Mouse (Mus musculus) retina, postnatal 7 days (tissue): ENCODE results near the gene Arhgap5.

Experiments
- DNase-seq: peaks from one replicate; pipeline ENCODE4 v3.0.0-alpha.2; 2012; ENCODE audit warnings: low read depth, low spot score

Gene Arhgap5

DNA sequence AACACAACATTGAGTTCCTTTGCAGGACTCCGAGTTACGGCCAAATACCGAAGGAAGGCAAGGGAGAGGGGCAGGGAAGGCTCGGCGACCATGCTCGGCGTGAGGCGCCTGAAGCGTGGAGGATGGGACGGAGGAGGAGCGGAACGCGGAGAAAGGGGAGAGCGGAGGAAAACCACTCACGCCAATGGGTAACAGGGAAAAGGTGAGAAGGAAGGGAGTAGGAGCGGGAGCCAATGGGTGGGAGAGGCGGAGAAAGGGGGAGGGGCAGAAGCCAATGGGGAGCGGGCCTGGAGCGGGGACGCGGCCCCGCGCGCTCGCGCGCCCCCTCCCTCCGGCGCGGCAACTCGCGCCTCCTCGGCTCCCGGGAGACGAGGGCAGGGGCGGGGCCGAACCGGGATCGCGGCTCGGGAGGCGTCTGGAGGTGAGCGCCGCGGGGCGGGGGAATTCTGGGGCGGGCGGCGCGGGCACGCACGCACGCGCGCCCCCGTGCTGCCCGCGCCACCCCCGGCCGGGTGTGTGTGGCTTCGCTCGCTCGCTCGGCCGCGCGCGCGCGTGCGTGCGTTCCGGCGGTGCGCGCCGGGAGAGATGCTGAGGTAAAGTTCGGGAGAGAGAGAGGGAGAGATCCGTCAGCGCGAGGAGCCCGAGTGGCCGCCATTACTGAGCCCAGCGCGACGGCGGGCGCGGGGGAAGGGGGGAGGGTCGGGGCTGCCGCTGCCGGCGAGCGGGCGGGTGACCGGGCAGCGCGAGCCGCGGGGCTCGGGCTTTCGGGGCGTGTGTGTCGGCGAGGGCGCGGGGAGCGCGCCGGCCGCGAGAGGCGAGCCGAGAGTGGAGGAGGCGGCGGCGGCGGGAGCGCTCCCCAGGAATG, at the start of gene Arhgap5:
Arhgap5 (plus strand) TSS at position 517 of the 865 bp plus-strand sequence.
- DNase-seq, result peak; percentile 95

- no peak for DNase-seq
These were observed 39.2 kb upstream of the Arhgap5 start for GRCm38 (mm10) chr12:52464593-52464992.

- DNase-seq, result no peak
These were observed 32.2 kb upstream of the Arhgap5 start for GRCm38 (mm10) chr12:52471621-52472020.

DNA sequence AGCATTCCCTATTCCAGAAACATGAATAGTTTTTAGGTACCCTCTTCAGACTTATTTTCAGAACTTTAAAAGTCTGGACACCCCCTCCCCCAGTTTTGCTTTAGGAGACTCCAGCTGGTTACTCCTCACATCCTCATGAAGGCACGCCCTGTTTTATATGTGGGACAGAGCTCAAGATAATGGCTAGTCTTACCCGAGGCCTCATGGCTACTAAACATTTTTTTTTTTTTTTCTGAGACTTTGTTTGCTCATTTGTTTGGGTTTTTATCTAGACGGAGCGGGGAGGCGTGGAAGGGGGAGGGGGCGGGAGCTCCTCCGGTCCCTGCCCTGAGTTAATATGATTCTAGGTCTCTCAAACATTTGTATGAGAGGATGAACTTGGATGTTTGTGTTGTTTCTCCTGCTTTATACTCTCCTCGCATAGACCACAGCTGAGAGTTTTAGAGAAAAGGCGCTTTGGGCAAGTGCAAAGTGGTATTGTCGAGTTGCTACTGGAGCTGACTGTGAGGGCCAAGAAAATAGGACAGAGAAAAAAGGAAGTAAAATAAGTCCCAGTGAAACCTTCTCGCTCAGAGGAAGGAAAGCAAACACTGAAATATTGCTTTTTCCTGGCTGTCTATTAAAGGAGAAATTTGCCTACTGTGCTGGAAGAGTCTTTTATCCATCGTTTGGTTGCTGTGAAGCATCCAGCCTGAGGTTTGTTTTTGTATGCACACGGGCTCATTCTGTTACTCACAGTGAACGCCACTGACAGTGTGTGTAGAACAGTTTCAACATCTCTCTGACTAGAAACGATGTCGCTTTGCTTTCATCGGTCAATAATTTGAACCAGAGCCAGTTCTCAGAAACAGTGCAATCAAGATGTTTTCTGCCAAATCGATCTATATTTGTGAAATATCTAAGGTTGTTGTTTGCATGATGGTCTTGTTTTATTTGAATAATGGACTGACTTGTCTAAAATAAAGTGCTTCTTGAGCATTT, 29.5 kb upstream of the Arhgap5 start:
- no peak for DNase-seq

DNA sequence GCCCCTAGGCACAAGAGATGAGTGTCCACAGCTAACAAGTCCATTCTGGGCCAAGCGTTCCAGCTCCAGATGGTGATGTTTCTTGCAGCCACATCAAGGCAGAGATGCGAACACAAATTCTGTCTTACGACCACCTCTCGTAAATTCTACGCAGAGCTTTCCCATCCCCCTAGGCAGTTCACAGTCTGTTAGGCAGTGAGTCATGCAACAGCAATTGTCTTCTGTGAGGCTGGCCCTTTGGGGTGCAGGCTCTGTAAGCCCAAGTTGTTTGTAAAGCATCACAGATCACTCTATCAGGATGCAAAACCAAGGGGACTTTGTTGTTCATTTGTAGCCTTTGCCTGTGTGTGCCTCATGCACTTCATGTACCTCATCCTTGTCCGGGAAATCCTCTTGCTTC, 27.7 kb upstream of the Arhgap5 start:
- no peak for DNase-seq

DNA sequence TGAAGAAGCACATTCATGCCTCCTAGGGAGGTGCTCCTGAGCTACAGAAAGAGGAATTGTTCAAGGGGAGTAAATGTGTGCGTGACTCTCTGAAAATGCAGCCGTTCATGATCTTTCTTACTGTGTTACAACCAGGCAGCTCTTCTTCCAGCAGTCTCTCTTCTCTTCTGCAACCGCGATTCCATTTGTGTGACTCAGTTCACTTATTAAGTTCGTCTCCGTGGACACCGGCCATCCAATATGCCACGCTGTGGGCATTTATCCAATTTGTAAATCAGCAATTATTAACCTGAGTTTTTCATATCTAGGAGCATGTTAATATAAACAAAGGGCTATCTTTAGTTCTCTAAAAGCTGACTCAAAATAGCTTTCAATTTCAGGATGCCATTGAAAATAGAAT, 25.2 kb upstream of the Arhgap5 start:
- no peak for DNase-seq

DNA sequence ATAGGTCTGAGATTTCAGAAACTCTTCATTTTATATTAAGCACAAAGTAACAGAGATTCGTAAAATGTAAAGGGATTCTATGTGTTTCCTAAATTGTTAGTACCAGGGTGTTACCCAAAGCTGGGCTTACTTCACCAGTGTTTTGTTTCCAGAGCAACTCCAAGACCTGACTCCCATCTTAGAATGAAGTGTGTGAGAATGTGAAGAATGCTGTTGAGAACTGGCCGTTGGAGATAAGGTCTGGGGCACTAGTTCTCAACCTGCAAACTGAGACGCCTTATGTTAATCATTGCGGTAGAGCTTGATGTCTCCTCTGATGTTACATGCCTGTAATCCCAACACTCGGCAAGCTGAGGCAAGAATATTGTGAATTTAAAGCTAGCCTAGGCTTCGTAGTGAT, 24.4 kb upstream of the Arhgap5 start:
- DNase-seq, result no peak

DNA sequence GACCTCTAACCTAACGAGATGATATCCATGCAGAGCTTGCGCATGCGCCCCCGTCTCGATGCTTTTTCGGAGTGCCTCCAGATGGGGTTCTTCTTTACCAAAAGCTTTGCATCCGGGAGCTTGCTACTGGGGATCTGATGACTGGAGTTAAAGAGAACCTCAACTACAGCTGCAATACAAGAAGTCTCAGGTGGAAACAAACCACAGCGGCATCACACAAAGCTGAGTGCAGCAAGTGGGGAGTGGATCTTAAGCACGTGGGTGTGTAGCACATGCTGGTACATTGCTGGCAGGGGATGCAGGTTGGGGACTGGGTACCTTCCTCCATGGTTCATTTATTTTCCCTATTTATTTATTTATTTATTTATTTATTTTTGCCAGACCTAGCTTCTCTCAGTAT, 22.9 kb upstream of the Arhgap5 start:
- DNase-seq, result no peak

GRCm38 (mm10) chr12:52481969-52482550, 21.7 kb upstream of the Arhgap5 start:
- no peak for DNase-seq

DNA sequence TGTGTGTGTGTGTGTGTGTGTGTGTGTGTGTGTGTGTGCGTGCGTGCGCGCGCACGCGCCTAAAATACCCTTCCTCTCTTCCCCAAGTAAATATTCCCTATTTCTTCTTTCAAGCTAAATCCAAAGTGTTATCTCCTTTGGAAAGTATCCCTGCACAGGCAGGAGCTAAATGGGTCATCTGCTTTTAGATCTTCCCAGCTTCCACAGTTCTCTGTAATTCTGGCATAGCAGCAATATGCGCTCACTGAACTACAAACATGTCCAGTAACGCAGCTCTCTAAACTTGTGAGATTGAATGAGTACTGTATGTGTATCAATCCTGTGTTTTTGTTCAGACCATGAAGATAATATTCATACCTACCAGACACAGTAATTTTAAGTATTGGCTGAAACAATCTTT, 20.6 kb upstream of the Arhgap5 start:
- DNase-seq, result no peak

DNA sequence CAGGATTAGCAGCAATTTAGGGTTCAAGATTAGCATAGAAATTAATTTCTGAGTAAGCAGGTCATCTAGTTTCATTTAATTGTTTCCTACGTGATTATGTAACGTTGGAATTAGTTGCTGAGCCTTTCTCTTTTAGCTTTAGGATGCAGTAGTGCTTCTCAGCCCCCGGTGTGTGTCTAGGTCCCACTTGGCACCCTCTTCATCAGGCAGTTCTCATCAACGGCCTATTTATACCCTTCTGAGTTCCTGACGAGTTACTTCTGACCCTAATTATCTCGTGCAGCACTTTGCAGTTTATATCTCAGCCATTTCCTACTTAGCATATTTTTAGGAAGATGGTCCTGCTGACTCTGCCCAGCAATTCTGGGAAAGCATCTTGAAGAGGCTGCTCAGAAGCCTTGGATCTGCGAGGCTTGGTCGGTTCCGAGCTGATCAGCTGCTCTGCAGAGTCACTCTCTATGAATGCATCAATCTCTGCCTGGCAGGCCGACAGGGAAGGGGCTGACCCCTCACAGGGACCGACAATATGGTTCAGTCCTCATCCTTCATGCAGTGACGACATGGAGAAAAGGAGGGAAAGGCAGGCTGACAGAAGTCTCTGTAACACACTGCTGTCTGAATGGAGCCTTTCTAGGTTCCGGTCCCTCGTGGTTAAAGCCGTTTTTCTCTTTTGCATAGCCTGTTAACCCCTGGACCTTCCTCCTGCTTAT, 15.4 kb upstream of the Arhgap5 start:
- DNase-seq, result no peak

DNA sequence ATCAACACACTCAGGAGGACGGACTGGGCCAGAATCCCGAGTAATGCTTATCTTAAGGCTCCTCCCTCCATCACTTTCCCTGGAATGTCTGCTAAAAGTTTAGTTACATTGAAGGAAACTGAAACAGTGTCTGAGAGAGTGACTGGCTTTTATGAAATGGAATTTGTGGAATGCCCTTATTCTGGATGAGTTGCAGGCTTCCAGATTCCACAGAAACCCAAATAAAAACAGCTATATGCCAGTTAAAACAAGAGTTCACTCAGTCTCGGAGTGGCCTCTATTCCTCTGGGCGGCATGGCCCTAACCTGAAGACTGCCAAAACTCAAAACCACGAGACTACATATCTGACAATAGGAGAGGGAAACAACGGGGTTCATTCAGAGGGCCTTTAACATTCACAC, 10.5 kb upstream of the Arhgap5 start:
- no peak for DNase-seq

DNA sequence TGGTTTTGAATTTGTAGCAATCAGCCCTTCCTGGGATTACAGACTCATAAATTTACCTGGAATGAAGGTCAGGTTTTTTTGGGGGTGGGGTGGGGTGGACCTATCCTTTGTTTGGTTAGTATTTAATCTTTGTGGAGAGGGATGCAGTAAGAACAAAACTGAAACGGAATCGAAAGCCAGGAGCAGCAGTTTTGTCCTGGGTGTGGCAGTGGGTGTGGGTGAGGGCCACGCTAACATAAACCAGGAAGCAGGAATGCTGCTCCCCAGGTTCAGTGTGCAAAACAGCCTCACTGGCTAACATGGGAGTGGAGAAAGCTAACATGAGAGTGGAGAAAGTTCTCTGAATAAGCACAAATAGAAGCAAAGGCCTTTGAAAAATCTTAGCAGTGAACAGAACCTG, 6.6 kb upstream of the Arhgap5 start:
- no peak for DNase-seq

- DNase-seq, result no peak
These were observed 2.6 kb upstream of the Arhgap5 start for GRCm38 (mm10) chr12:52500915-52501833.

DNA sequence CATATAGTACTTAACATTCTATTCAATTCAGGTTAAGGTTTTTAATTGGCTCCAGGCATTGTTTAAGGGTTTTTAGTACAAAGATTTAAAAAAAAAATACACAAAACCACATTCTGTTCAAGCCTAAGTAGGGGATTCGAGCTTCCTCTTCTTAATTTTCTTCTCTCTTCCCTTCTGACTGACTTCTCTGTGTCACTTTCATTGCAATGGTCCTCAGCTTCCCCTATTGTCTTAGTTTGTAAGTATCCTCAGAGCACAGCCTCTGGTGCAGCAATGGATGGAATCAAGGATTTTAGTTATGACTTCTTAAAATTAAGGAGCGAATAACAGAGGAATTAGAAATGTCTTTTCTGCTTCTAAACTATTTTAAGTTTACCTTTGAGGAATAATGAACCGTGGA, 1.6 kb upstream of the Arhgap5 start:
- no peak for DNase-seq

DNA sequence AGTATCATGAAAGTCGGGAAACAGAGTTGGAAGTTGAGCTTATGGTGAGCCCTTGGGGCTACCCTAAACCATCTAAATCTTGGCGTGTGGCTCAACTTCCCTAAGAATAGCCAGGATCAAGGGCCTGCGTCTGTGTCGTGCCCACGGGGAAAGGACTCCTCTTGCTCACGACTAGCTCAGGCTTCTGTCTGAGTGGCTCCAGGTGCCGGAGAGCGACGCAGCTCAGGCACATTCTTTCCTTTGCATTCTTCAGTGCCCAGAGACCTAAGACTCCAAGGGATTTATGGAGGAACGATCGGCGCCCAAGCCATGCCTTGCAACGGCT, 679 bp upstream of the Arhgap5 start:
- no peak for DNase-seq

GRCm38 (mm10) chr12:52504331-52505181, 784 bp downstream of the Arhgap5 start:
- DNase-seq, result peak; percentile 24

DNA sequence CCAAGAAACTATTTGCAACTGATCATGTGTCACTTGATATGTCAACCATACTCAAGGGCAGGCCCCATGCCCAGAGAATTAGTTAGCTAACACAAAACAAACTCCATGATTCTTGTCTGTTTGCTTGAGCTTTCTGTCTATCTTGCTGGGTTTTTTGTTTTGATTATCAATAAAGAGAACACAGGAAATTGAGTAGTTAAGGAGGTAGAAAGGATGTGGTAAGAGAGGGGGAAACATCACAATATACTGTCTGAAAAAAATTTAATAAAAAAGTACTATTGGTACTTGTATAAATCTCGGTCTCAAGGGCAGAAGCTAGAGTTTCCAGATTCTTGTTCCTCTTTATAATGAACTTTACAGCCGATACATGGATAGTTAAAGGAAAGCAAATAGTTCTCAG, 20.9 kb downstream of the Arhgap5 start:
- no peak for DNase-seq

DNA sequence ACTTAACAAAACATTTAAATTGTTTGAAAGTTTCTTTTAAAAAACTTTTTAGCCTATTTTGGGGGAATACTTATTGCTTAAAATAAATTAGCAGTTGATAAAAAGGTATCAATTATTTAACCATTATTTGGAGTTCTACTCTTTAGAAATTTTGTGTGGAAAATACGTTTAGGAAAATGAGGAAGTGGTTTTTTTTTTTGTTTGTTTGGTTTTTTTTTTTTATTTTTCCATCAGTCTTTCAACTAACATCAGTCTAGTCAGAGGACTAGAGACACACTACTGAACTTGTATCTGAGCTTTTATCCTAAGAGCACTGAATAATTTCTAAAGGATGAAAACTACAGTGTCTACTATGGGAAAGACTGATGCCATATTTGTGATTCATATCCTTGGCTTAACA, 21.7 kb downstream of the Arhgap5 start:
- no peak for DNase-seq

- DNase-seq, result no peak
These were observed 26.0 kb downstream of the Arhgap5 start for GRCm38 (mm10) chr12:52529740-52530139.
